Mouse (Mus musculus) erythroblast, embryonic 14.5 days (primary cell): Measurements from ENCODE around the gene Il31ra.

Experiments
- GATA1 ChIP-seq: IDR thresholded peaks from 2 replicates; pipeline ENCODE4 v1.6.1; 2012; ENCODE audit warnings: low read length, inconsistent platforms, mixed read lengths
- TAL1 ChIP-seq: IDR thresholded peaks from 3 replicates; pipeline ENCODE4 v1.6.1; 2012; ENCODE audit warnings: low read length, inconsistent platforms, mixed read lengths

GRCm38 (mm10) chr13:112482525-112482924 lies 111.6 kb downstream of the Il31ra start:
- no peak for TF ChIP-seq TAL1
- no peak for TF ChIP-seq GATA1
